Mouse (Mus musculus) megakaryocyte, adult 5-6 weeks (primary cell): Measurements from ENCODE around the gene Dnmt1. TPM values are rescaled to one million over a fixed set of nuclear protein-coding genes. Genes with fewer than 3 reads are reported as not detected.

ENCODE experiments used
- ATAC-seq: 2 replicates; pipeline ENCODE4 v1.8.0; 2016; ENCODE audit warnings: mild to moderate bottlenecking, inconsistent platforms; ENCODE audit not compliant: poor library complexity, severe bottlenecking
- total RNA-seq, 2 experiments: library from RNA; stranded (forward) in 1 of 2; stranded (reverse) in 1 of 2; fragments of 153-499, 151-499 nt in 1 of 2; fragments of 221-1000, 200-1000 nt in 1 of 2; gene quantifications; 2 replicates each; pipeline versions ENCODE4 v1.2.3 to v1.2.4; 2015 to 2017

The Dnmt1 gene
- total RNA-seq, 2 experiments from 2014 or later: 85.4 to 165 TPM

GRCm38 (mm10) chr9:20887704-20888385 is 71.8 kb downstream of the Dnmt1 start, which contains the start of gene Ppan:
TSS of gene Ppan (plus strand) at chr9:20888175.
- ATAC-seq: peak; percentile 99

GRCm38 (mm10) chr9:20887191-20887590 is 72.5 kb downstream of the Dnmt1 start:
- no peak for ATAC-seq

- ATAC-seq: no peak
These were observed 73.1 kb downstream of the Dnmt1 start for GRCm38 (mm10) chr9:20886563-20886962.

- ATAC-seq: no peak
These were observed 80.4 kb downstream of the Dnmt1 start, which contains the start of gene Angptl6 for GRCm38 (mm10) chr9:20879097-20879792. TSS of gene Angptl6 (minus strand) at chr9:20879727.

GRCm38 (mm10) chr9:20878710-20879065 is 81.0 kb downstream of the Dnmt1 start:
- no peak for ATAC-seq

- peak; percentile 94 for ATAC-seq
These were observed 81.5 kb downstream of the Dnmt1 start for GRCm38 (mm10) chr9:20878041-20878709.

GRCm38 (mm10) chr9:20877118-20878040 is 82.3 kb downstream of the Dnmt1 start:
- no peak for ATAC-seq

GRCm38 (mm10) chr9:20876318-20877117 is 83.2 kb downstream of the Dnmt1 start:
- ATAC-seq: no peak

- no peak for ATAC-seq
These were observed 84.5 kb downstream of the Dnmt1 start for GRCm38 (mm10) chr9:20875021-20875790.

- no peak for ATAC-seq
These were observed 86.2 kb downstream of the Dnmt1 start for GRCm38 (mm10) chr9:20873521-20873920.

- no peak for ATAC-seq
These were observed 86.7 kb downstream of the Dnmt1 start for GRCm38 (mm10) chr9:20872991-20873390.

GRCm38 (mm10) chr9:20870211-20871173 is 89.2 kb downstream of the Dnmt1 start:
- no peak for ATAC-seq

- no peak for ATAC-seq
These were observed 90.4 kb downstream of the Dnmt1 start for GRCm38 (mm10) chr9:20869246-20869645.

GRCm38 (mm10) chr9:20868448-20869001 is 91.2 kb downstream of the Dnmt1 start, which contains the start of gene A230050P20Rik:
TSS of gene A230050P20Rik (plus strand) at chr9:20868642.
- peak; percentile 35 for ATAC-seq

- ATAC-seq: no peak
These were observed 92.8 kb downstream of the Dnmt1 start for GRCm38 (mm10) chr9:20866879-20867278.

- ATAC-seq: no peak
These were observed 97.5 kb downstream of the Dnmt1 start for GRCm38 (mm10) chr9:20862225-20862624.

GRCm38 (mm10) chr9:20861821-20862220 is 97.9 kb downstream of the Dnmt1 start:
- ATAC-seq: no peak

GRCm38 (mm10) chr9:20859926-20860325 is 99.8 kb downstream of the Dnmt1 start:
- no peak for ATAC-seq
